Mouse (Mus musculus): ENCODE measurements around the gene Slc39a12.

- no peak for TF ChIP-seq CHD2 (IDR thresholded peaks at IDR 0.05; ENCODE audit: low read depth, low read length)
- no peak for TF ChIP-seq ZNF384 (IDR thresholded peaks at IDR 0.05; ENCODE audit: low read depth, low read length)
- TF ChIP-seq ZC3H11A (IDR thresholded peaks at IDR 0.05; ENCODE audit: borderline replicate concordance, low read depth, low read length) = no peak
These were observed 59.2 kb downstream of the Slc39a12 start for GRCm38 (mm10) chr2:14447322-14447721.

All from ES-E14 (cell line).